Mouse (Mus musculus) neural tube, embryonic 14.5 days (tissue): ENCODE data around the gene Inpp5b. TPM values are rescaled to one million over a fixed set of nuclear protein-coding genes. Genes with fewer than 3 reads are reported as not detected.

Experiments
- ATAC-seq: fragments of 200-750 bp; cut with Nextera tagmentation; 2 replicates; pipeline ENCODE4 v1.8.0; 2017; ENCODE audit warnings: low read depth, mild to moderate bottlenecking, moderate TSS enrichment, moderate library complexity
- H3K27ac ChIP-seq: fragments of 300-500 bp; sonication (generic); 2 replicates; pipeline ENCODE4 v1.5.1; 2014; ENCODE audit warnings: low read depth, mild to moderate bottlenecking, control low read depth, low read length, moderate library complexity, mixed read lengths
- H3K27me3 ChIP-seq: fragments of 300-500 bp; sonication (generic); 2 replicates; pipeline ENCODE4 v1.6.1; 2014; ENCODE audit warnings: low read length; ENCODE audit not compliant: control insufficient read depth, insufficient read depth
- H3K36me3 ChIP-seq: fragments of 300-500 bp; sonication (generic); 2 replicates; pipeline ENCODE4 v1.6.1; 2014; ENCODE audit warnings: low read length, mixed read lengths; ENCODE audit not compliant: control insufficient read depth, insufficient read depth
- H3K4me1 ChIP-seq: fragments of 300-500 bp; sonication (generic); 2 replicates; pipeline ENCODE4 v1.6.1; 2014; ENCODE audit warnings: low read length; ENCODE audit not compliant: control insufficient read depth, insufficient read depth
- H3K4me2 ChIP-seq: fragments of 300-500 bp; sonication (generic); 2 replicates; pipeline ENCODE4 v1.6.1; 2014; ENCODE audit warnings: mild to moderate bottlenecking, low read depth, low read length, control low read depth
- H3K4me3 ChIP-seq: fragments of 300-500 bp; sonication (generic); 2 replicates; pipeline ENCODE4 v1.5.1; 2014; ENCODE audit warnings: low read depth, low read length, control low read depth, mixed read lengths
- H3K9ac ChIP-seq: fragments of 300-500 bp; sonication (generic); replicated peaks from 2 replicates; pipeline ENCODE4 v1.6.1; 2014; ENCODE audit warnings: low read depth, mild to moderate bottlenecking, control low read depth, low read length, mixed read lengths
- H3K9me3 ChIP-seq: fragments of 300-500 bp; sonication (generic); 2 replicates; pipeline ENCODE4 v1.6.1; 2016; ENCODE audit warnings: low read length; ENCODE audit not compliant: control insufficient read depth
- WGBS: fragments of 180-500 bp; shearing (Covaris S2); extraction: QIAGEN DNeasy Blood & Tissue Kit; methylation state at CpG from one replicate; pipeline ENCODE4 v1.1.7; 2014; 5-methylcytosine and 5-hydroxymethylcytosine counted together
- polyA plus RNA-seq: library from polyadenylated mRNA; unstranded; fragments of >200 nt; fragmentation: Nextera tagmentation; extraction: Ambion mirVana; gene quantifications from 2 replicates; pipeline ENCODE4 v1.2.1, GENCODE M21; 2014

Gene Inpp5b
- polyA plus RNA-seq, 1 experiment from 2014 or later, result 22.5 TPM

DNA sequence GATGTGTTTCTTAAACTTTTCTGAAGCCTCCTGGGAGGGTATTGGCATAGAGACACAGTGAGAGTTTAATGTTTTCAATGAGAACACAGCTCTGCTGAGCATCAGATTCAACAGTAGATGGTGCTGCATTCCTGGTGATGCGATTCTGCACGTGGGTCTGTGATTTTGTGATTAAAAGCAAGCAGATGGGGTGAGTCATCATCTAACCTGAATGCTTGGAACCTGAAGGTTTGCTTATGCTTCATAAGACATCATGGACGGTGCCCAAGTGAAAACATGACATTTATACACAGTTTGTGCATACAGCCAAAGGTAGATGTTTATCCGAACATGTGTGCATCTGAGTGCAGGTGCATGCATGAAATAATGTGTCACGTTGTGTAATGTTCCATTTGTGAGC lies 29.0 kb downstream of the Inpp5b start:
- Histone ChIP-seq H3K27me3 (no peaks in the 10 kb centered on the region), H3K9me3 (no peaks in the 10 kb centered on the region), H3K4me3 (no peak overlapping the region), H3K9ac (no peak overlapping the region), H3K27ac (no peak overlapping the region), H3K36me3 (no peaks in the 10 kb centered on the region), H3K4me1 (no peaks in the 10 kb centered on the region), H3K4me2 (no peak overlapping the region)
- no peak for ATAC-seq
- 82% methylated on average over 5 of the region's 5 CpGs for WGBS

DNA sequence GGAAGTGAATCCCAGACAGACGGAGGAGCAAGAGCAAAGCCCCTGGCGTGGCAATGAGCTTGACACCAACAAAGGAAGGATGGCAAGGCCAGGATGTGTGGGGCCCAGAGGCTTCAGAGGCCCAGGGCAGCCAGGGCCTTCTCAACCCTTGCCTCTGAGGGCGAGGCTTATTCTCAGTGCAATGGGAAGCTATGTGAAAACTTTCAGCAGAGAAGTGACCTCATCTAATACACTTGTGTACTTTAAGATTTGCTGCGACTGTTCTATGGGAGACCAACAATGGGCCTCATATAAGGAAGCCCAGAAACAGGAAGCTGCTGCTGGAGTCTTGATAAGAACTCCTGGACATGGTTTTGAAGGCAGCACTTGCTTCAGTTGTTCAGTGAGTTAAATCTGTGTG lies 30.5 kb downstream of the Inpp5b start:
- H3K27ac ChIP-seq, result no peak overlapping the region
- 75% methylated on average over 4 of the region's 4 CpGs for WGBS

DNA sequence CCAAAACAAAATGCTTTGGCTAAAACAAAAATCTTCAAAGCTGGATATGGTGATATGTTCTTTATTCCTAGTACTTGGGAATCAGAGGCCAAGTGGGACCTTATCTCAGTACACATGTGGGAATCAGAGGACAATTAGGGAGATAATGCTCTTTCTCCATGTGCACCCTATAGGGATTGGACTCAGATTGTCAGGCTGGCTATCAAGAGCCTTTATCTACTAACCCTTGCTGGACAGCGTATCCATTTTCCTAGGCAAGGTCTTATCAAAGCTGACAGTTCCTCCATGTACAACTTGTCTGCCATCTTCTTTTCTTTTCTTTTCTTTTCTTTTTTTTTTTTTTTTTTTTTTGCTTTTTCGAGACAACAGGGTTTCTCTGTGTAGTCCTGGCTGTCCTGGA lies 31.8 kb downstream of the Inpp5b start:
- no peaks in the 10 kb centered on the region for H3K4me1 ChIP-seq
- ATAC-seq, result no peak
- H3K4me2 ChIP-seq, result no peak overlapping the region

More for the DNA sequence above, 30.5 kb downstream of the Inpp5b start:
- Histone ChIP-seq H3K36me3 (no peaks in the 10 kb centered on the region), H3K4me1 (no peaks in the 10 kb centered on the region), H3K4me2 (no peak overlapping the region), H3K9me3 (no peaks in the 10 kb centered on the region), H3K9ac (no peak overlapping the region), H3K27me3 (no peaks in the 10 kb centered on the region), H3K4me3 (no peak overlapping the region)
- ATAC-seq, result no peak

DNA sequence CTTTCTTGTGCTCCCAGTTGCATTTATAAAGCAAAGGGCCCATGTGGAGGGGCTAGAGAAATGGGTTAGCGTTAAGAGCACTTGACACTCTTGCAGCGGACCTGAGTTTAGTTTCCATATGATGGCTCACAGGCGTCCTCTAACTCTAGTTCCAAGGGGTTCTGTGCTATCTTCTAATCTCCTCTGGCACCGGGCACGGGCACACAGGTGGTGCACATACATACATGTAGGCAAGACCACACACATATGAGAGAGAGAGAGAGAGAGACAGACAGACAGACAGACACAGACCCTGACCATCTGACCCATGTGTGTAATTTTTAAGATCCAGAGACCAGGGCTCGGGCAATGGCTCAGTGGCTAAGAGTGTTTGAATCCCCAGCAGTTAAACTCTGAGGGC lies 32.3 kb downstream of the Inpp5b start:
- Histone ChIP-seq H3K9ac (no peak overlapping the region), H3K36me3 (no peaks in the 10 kb centered on the region; the same call in 1 of the 2 replicates), H3K27me3 (no peaks in the 10 kb centered on the region), H3K27ac (no peak overlapping the region), H3K4me2 (no peak overlapping the region), H3K4me1 (no peaks in the 10 kb centered on the region), H3K4me3 (no peak overlapping the region), H3K9me3 (no peaks in the 10 kb centered on the region)
- 95% methylated on average over 6 of the region's 6 CpGs for WGBS
- no peak for ATAC-seq

More for the DNA sequence above, 31.8 kb downstream of the Inpp5b start:
- Histone ChIP-seq H3K9ac (no peak overlapping the region), H3K9me3 (no peaks in the 10 kb centered on the region), H3K27ac (no peak overlapping the region), H3K36me3 (no peaks in the 10 kb centered on the region; the same call in 1 of the 2 replicates), H3K27me3 (no peaks in the 10 kb centered on the region), H3K4me3 (no peak overlapping the region)
- 94% methylated on average over 2 of the region's 2 CpGs for WGBS

DNA sequence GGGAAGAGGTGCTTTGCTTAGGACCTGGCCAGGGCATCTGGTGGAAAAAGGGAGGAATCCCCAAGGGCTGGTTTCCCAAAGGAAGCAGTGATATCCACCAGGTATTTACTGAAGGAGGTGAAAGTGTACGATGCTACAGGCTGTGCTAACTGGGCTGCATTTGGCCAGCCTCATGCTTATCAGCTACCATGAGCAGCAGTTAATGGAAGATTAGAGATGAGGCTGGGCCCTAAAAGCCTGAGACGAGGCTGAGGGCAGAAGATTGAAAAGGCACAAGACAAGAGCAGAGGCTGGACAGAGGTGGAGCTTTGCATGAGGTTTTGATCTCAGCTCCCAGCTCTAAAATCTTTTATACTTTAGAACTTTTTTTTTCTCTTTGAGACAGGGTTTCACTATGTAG lies 32.8 kb downstream of the Inpp5b start:
- ATAC-seq, result no peak
- no peaks in the 10 kb centered on the region for H3K4me1 ChIP-seq

DNA sequence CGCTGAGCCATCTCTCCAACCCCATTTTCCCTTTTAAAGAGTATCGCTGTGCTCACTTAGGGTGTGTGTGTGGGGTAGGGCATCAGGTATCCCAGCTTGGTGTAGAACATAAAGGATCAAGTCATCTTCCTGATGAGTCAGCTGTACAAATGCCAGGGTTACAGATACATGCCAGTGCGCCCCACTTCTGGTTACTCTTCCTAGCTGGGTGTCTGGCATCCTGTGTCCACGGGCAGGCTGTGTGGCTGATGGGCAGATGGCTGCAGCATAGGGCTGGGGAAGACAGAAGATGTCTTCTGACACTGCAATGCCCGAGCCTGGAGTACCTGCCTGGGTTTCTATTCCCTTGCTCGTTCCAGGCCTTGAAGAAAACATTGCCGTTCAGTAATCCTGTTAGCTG lies 39.7 kb downstream of the Inpp5b start:
- no peak overlapping the region for H3K9ac ChIP-seq
- ATAC-seq, result no peak
- no peak overlapping the region for H3K4me2 ChIP-seq
- no peaks in the 10 kb centered on the region for H3K27me3 ChIP-seq
- H3K36me3 ChIP-seq, result peaks cover 26% of the 10 kb centered on the region
- 96% methylated on average over 7 of the region's 7 CpGs for WGBS
- H3K4me1 ChIP-seq, result no peaks in the 10 kb centered on the region
- no peak overlapping the region for H3K27ac ChIP-seq
- H3K9me3 ChIP-seq, result no peaks in the 10 kb centered on the region
- no peak overlapping the region for H3K4me3 ChIP-seq

More for the DNA sequence above, 32.8 kb downstream of the Inpp5b start:
- no peak overlapping the region for H3K9ac ChIP-seq
- H3K27ac ChIP-seq, result no peak overlapping the region
- H3K27me3 ChIP-seq, result no peaks in the 10 kb centered on the region
- no peaks in the 10 kb centered on the region for H3K9me3 ChIP-seq
- no peak overlapping the region for H3K4me2 ChIP-seq
- no peaks in the 10 kb centered on the region; the same call in 1 of the 2 replicates for H3K36me3 ChIP-seq
- no peak overlapping the region for H3K4me3 ChIP-seq
- WGBS, result 75% methylated on average over 2 of the region's 2 CpGs

DNA sequence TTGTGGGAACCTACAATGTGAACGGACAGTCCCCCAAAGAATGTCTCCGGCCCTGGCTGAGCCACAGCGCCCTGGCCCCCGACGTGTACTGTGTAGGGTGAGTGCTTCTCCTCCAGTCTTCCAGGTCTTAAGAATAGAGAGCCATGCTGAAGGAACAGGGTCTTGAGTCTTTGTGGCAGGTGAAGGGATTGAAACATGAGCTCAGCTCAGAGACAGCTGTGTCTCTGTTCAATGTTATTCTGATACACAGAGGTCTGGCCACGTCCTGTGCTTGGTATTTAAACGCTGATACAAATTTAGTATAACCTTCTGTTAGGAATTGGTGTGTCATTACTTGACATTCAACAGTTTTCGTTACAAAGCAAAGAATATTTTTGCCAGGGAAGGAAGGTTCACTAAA lies 40.7 kb downstream of the Inpp5b start:
- no peak overlapping the region for H3K27ac ChIP-seq
- no peak overlapping the region for H3K4me3 ChIP-seq
- H3K9ac ChIP-seq, result no peak overlapping the region
- H3K27me3 ChIP-seq, result no peaks in the 10 kb centered on the region
- H3K9me3 ChIP-seq, result no peaks in the 10 kb centered on the region
- H3K4me2 ChIP-seq, result no peak overlapping the region
- H3K4me1 ChIP-seq, result no peaks in the 10 kb centered on the region
- ATAC-seq, result no peak
- H3K36me3 ChIP-seq, result peaks cover 31% of the 10 kb centered on the region
- WGBS, result 97% methylated on average over 8 of the region's 8 CpGs

DNA sequence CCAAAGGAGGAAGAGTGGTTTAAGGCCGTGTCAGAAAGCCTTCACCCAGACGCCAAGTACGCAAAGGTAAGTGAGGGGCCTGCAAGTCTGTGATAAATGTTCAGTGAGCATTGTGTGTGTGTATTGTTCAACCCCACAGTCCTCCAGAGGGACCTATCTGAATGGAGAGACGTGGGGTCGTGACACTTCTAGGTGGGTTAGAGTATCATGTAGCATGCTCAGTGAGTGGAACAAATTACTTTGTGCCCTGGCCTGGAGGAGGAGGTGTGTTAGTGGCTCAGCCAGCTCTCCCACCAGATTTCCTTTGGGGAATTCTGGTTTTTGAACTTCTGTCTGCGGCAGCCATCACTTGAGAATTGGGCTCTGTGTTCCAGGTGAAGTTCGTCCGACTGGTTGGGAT lies 42.3 kb downstream of the Inpp5b start:
- no peak overlapping the region for H3K4me2 ChIP-seq
- H3K27ac ChIP-seq, result no peak overlapping the region
- no peak for ATAC-seq
- H3K4me1 ChIP-seq, result no peaks in the 10 kb centered on the region
- 87% methylated on average over 8 of the region's 8 CpGs for WGBS
- no peak overlapping the region for H3K4me3 ChIP-seq
- no peak overlapping the region for H3K9ac ChIP-seq
- no peaks in the 10 kb centered on the region for H3K27me3 ChIP-seq
- peaks cover 35% of the 10 kb centered on the region for H3K36me3 ChIP-seq
- H3K9me3 ChIP-seq, result no peaks in the 10 kb centered on the region

DNA sequence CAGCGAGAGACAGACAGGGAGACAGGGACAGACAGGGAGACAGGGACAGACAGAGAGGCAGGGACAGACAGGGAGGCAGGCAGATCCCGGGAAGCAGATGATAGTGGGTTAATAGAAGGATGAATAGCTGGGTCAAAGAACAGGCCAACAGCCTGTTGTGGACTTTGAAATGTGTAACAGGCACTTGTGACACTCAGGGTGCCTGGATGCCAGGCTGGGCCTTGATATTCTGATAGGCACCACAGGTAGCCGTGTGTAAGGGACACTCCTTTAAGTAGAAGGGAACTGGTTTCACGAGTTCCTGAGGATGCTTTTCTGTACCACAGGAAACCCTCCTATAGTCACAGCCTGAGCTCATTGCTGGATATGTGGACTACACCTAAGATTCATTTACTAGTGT lies 48.4 kb downstream of the Inpp5b start:
- no peaks in the 10 kb centered on the region for H3K4me1 ChIP-seq
- H3K9me3 ChIP-seq, result no peaks in the 10 kb centered on the region
- H3K27ac ChIP-seq, result no peak overlapping the region
- ATAC-seq, result no peak
- peaks cover 49% of the 10 kb centered on the region for H3K36me3 ChIP-seq
- no peak overlapping the region for H3K9ac ChIP-seq
- WGBS, result 81% methylated on average over 4 of the region's 4 CpGs
- H3K27me3 ChIP-seq, result no peaks in the 10 kb centered on the region
- H3K4me2 ChIP-seq, result no peak overlapping the region
- no peak overlapping the region for H3K4me3 ChIP-seq

DNA sequence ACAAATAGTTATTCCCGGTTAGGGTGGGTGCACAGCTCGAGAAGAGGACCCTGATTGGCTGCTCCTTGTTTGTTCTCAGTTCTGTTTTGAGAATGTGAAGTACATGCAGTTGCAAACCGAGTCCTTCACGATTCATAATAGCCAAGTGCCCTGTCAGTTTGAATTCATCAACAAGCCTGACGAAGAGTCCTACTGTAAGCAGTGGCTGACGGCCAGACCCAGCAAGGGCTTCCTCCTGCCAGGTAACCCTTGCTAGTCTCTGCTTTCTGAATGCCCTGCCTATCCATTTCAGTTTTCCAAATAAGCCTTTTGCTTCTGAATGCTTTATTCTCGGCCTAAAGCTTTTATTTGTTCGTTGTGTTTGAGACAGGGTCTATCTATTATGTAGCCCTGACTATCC lies 50.5 kb downstream of the Inpp5b start:
- H3K9ac ChIP-seq, result no peak overlapping the region
- WGBS, result 91% methylated on average over 8 of the region's 8 CpGs
- no peak for ATAC-seq

More for the DNA sequence above, 50.5 kb downstream of the Inpp5b start:
- H3K36me3 ChIP-seq, result peaks cover 42% of the 10 kb centered on the region
- H3K27ac ChIP-seq, result no peak overlapping the region
- H3K9me3 ChIP-seq, result no peaks in the 10 kb centered on the region
- no peak overlapping the region for H3K4me2 ChIP-seq
- H3K4me1 ChIP-seq, result no peaks in the 10 kb centered on the region
- H3K27me3 ChIP-seq, result no peaks in the 10 kb centered on the region
- no peak overlapping the region for H3K4me3 ChIP-seq
